Mouse (Mus musculus) liver, adult 10 weeks (tissue): ENCODE results near the gene Npr2. TPM values are rescaled to one million over a fixed set of nuclear protein-coding genes. Genes with fewer than 3 reads are reported as not detected.

Experiments used
- polyA plus RNA-seq: library from polyadenylated mRNA; stranded (reverse); fragments of 350-450 nt; fragmentation: Illumina TruSeq; extraction: RNeasy Lipid Tissue Mini Kit (QIAGEN cat#74804); gene quantifications from one replicate; pipeline ENCODE4 v1.2.3, GENCODE M21; 2014; ENCODE audit warnings: low read depth, low replicate concordance

Npr2 gene
- 17.8 TPM for polyA plus RNA-seq

DNA sequence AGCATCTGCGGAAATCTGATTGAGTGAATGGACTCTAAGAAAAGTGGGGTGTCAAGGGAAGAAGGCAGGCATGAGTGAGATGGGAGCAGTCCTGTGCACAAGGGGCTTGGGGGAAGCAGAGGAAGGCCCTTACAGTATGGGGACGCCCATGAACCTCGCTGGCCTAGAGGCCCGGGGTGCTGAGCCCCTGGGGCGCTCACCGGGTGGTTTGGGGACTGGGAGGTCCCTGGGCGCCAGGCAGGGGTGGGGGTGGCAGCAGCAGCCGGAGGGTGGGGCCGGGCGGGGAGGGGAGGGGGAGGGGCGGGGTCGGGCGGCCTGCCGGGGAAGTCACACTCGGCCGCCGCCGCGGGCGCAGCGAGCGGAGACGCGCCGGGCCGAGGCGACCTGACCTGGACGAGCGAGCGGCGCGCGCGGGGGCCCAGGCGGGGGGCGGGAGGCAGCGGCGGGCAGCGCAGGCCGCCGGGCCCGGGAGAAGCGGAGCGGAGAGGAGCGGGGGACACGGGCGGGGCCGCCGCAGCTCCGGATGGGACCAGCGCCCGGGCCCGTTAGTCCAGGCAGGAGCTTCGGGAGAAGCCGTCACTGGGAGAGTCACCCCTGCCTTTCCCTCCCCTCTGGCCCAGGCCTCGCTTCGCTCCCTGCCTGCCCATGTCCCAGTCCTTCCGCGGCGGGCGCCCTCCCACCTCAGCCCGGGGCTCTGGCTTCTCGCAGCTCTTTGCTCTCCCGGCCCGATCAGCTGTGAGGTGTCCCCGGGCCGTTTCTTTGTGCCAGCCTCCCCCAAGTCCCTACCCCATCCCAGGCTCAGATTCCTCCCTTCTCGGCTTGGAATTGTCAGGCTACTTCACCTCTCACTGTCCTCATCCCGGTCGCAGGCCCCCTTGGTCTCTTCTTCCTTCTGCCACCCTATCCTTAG, at the start of gene Npr2:
TSS of gene Npr2 (plus strand) at position 890 of the 910 bp plus-strand sequence.

DNA sequence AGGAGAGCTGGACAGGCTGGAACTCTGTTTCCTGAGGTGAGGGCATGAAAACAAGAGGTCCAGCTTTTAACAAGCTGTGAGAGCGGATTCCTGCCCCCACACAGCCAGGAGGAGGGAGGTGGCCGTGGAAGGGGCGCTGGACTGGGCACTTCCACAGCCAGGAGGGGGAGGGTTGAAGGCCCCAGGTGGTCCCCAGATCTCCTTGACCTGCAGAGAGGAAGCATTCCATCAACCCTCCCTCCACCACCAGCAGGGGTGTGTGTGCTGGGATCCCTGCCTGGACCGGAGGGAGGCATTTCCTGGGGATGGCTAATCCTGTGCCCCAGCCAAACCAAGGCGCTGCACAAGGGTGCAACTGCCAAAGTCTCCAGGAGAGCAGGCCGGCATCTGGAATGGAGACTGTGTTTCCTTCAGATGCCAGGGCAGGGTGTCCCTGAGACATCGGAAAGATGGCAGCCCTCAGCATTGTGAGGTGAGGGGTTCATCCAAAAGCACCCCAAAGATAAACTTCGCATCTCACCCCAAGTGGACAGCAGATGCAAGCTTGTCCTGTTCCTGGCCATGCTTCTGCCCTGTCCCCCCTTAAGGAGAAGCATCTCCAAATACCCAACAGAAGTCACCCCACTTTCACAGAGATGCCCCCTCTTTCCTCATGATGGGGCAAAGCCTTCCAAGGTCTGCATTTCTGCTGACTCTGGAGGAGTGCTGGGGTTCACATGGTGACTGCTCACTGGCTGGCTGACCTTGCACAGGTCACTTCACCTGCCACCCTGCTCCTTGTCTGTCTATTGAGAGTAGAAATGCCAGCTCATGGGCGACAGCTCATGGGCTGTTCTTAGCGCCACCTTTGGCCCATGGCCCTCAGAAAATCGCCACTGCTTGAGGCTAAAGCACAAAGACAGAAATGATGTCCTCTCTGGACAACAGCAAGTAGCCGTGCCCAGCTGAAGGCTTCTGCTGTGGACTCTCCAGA, 47.0 kb upstream of the Npr2 start, which contains the start of gene Msmp:
TSS of gene Msmp (minus strand) at position 51 of the 973 bp plus-strand sequence.

DNA sequence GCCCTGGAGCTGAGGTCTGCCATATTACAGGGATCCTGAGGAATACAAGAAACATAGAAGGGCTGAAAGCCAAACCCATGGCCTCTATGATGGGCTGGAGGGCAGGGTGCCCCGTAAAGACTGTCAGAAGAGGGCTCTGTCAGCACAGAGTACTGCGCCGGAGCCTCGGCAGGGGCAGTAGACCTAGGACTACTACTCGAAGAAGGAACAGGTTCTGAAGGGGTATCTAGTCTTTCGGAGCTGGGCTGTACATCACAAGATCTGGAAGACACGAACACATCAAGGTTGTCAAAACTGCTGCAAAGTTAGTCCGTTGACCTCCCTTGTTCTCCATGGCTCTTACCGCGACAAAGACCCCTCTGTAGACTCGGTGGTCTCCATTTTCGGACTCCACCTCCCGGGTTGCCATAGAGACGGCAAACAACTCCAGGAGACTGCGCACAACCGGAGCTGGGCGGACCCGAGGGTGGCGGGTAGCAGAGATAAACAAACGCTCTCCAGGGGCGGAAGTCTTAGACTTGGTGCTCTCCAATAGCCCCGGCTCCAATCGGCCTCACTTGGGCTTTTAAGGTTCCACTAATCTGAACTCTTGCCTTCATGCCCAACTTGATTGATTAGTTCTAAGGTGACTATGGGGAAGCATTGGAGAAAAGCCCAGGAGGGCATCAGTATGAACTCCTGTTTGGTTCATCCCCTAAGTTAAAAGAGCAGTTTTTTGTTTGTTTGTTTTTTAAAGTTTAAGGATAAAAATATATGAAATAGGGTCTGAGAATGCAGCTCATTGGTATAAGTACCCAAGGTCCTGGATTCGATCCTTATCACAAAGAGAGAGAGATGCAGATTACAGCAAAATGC, 21.7 kb downstream of the Npr2 start, which contains the start of gene Spag8:
TSS of gene Spag8 (minus strand) at position 434 of the 855 bp plus-strand sequence.

GRCm38 (mm10) chr4:43656339-43657109, 24.8 kb downstream of the Npr2 start, which contains the start of gene Hint2:
Gene Hint2, minus strand, starts transcription at chr4:43656466.

GRCm38 (mm10) chr4:43668782-43669427, 37.2 kb downstream of the Npr2 start, which contains the start of the genes Tmem8b and Fam221b:
Gene Tmem8b, plus strand, starts transcription at chr4:43668971.
Gene Fam221b, minus strand, starts transcription at chr4:43669145.

DNA sequence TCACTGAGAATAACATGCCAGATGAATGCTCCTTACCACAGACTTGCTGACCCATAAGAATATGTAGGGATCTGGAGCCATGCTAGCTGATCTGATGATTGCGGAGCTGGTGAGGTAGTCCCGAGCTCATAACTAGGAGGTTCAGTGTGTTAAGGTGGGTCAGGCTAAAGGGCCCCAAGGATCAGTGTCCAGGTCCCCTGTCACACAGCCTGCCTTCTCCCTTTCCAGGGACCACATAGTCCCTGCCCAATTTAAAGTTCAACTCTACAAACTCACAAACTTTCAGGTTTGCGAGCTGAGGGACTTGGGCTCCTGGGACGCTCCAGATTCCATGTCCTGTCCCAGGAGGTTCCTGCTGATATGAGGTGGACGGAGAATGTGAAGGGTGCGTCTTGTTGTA, 69.0 kb downstream of the Npr2 start, which contains the start of gene Olfr70:
TSS of gene Olfr70 (minus strand) at position 101 of the 400 bp plus-strand sequence.

Other genes with a start within 250 kb of the Npr2 start
- 0.21 TPM for gene Rusc2, start 250.0 kb upstream of the Npr2 start, polyA plus RNA-seq
- gene Fam166b, start 202.8 kb upstream of the Npr2 start, polyA plus RNA-seq, result not detected
- gene Tesk1, start 190.0 kb upstream of the Npr2 start, polyA plus RNA-seq, result 0.37 TPM
- gene Cd72, start 177.3 kb upstream of the Npr2 start, polyA plus RNA-seq, result 3.3 TPM
- not detected for gene Sit1, start 148.2 kb upstream of the Npr2 start, polyA plus RNA-seq
- gene Ccdc107, start 139.0 kb upstream of the Npr2 start, polyA plus RNA-seq, result 19.9 TPM
- gene Arhgef39, start 132.2 kb upstream of the Npr2 start, polyA plus RNA-seq, result not detected
- gene Car9, start 125.0 kb upstream of the Npr2 start, polyA plus RNA-seq, result not detected
- gene Tpm2, start 108.2 kb upstream of the Npr2 start, polyA plus RNA-seq, result 3.7 TPM
- gene Creb3, start 69.6 kb upstream of the Npr2 start, polyA plus RNA-seq, result 14.6 TPM
- 14.8 TPM for gene Tln1, start 69.2 kb upstream of the Npr2 start, polyA plus RNA-seq
- gene Rgp1, start 53.2 kb upstream of the Npr2 start, polyA plus RNA-seq, result 5.0 TPM
- gene Gba2, start 53.1 kb upstream of the Npr2 start, polyA plus RNA-seq, result 2.2 TPM
- not detected for gene Msmp, start 47.4 kb upstream of the Npr2 start, polyA plus RNA-seq
- gene Spag8, start 21.7 kb downstream of the Npr2 start, polyA plus RNA-seq, result not detected
- 23.0 TPM for gene Hint2, start 24.5 kb downstream of the Npr2 start, polyA plus RNA-seq
- gene Tmem8b, start 37.0 kb downstream of the Npr2 start, polyA plus RNA-seq, result 0.72 TPM
- not detected for gene Fam221b, start 37.2 kb downstream of the Npr2 start, polyA plus RNA-seq
- not detected for gene Olfr70, start 68.9 kb downstream of the Npr2 start, polyA plus RNA-seq
- not detected for gene Olfr71, start 78.3 kb downstream of the Npr2 start, polyA plus RNA-seq
- not detected for gene Hrct1, start 95.3 kb downstream of the Npr2 start, polyA plus RNA-seq
- not detected for gene Spaar, start 98.1 kb downstream of the Npr2 start, polyA plus RNA-seq
- not detected for gene Olfr159, start 139.1 kb downstream of the Npr2 start, polyA plus RNA-seq
- not detected for gene Olfr156, start 192.0 kb downstream of the Npr2 start, polyA plus RNA-seq
- gene Olfr157, start 208.3 kb downstream of the Npr2 start, polyA plus RNA-seq, result not detected
- not detected for gene Olfr155, start 219.6 kb downstream of the Npr2 start, polyA plus RNA-seq
- 2.9 TPM for gene Reck, start 243.6 kb downstream of the Npr2 start, polyA plus RNA-seq